Mouse (Mus musculus) megakaryocyte, embryonic 14.5 days (primary cell): Measurements from ENCODE around the gene Igfbp1.

Experiments used
- FLI1 ChIP-seq: IDR thresholded peaks from 2 replicates; pipeline ENCODE4 v1.6.1; 2012; ENCODE audit warnings: low read length, inconsistent platforms, mixed read lengths
- GATA1 ChIP-seq: IDR thresholded peaks from 3 replicates; pipeline ENCODE4 v1.6.1; 2012; ENCODE audit warnings: mixed read lengths, low read length, inconsistent platforms, borderline replicate concordance

DNA sequence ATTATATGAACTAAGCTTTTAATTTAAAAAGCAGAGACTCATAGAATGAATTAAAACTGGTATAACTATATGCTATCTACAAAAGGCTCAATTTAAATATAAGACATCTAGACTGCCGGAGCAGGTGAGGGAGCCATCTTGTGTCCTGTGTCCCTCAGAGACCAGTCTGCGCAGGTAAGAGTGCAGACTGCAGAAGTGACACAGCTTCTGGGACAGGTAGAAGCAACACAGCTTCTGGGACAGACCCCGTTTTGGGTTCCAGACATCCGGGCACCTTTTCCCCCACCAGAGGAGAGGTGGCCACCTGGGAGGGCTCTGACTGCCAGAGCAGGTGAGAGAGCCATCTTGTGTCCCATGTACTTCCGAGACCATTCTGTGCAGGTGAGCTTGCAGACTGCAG is 53.3 kb downstream of the Igfbp1 start:
- TF ChIP-seq FLI1 (no peak), GATA1 (no peak)
